Mouse (Mus musculus): ENCODE measurements around the gene Gm20388. TPM values are rescaled to one million over a fixed set of nuclear protein-coding genes. Genes with fewer than 3 reads are reported as not detected.

The Gm20388 gene
- total RNA-seq, 1 experiment = 27.0 TPM

GRCm38 (mm10) chr8:122905346-122905745, 2994.7 kb downstream of the Gm20388 start:
- Histone ChIP-seq H3K9ac (ENCODE audit: insufficient read depth, low read depth, low read length, poor library complexity, severe bottlenecking) (no peak overlapping the region), H3K4me3 (ENCODE audit: insufficient read depth in 1 of 2, low read depth in 1 of 2, low read length in 2 of 2, poor library complexity in 1 of 2, severe bottlenecking in 1 of 2) (no peak overlapping the region), H3K27ac (ENCODE audit: insufficient read depth, low read depth, low read length, poor library complexity, severe bottlenecking) (no peak overlapping the region), H3K36me3 (ENCODE audit: control insufficient read depth, insufficient read depth, low read length, poor library complexity, severe bottlenecking) (peaks cover 27% of the 10 kb centered on the region; the same call in 1 of the 2 replicates), H3K9me3 (ENCODE audit: control insufficient read depth, insufficient read depth, low read depth, low read length) (no peaks in the 10 kb centered on the region), H3K4me1 (ENCODE audit: control insufficient read depth in 2 of 2, insufficient read depth in 2 of 2, low read length in 2 of 2, poor library complexity in 1 of 2) (peaks cover 2 to 7% of the 10 kb centered on the region in 2 experiments; a peak in 1 of 4 replicates)
- in situ Hi-C loops (cut with MboI; ENCODE audit: low sequenced_read_pairs in 2 of 2, unreplicated experiment in 2 of 2) = no loop called here
- DNase-seq (ENCODE audit: low read depth, low spot score) = no peak
- no peak for TF ChIP-seq CHD2 (IDR thresholded peaks at IDR 0.05; ENCODE audit: low read depth, low read length)
- TF ChIP-seq ZC3H11A (IDR thresholded peaks at IDR 0.05; ENCODE audit: borderline replicate concordance, low read depth, low read length) = no peak
- TF ChIP-seq ZNF384 (IDR thresholded peaks at IDR 0.05; ENCODE audit: low read depth, low read length) = no peak
- no peak for TF ChIP-seq HCFC1 (IDR thresholded peaks at IDR 0.05; ENCODE audit: borderline replicate concordance, insufficient read depth, low read length)
- TF ChIP-seq MAFK (IDR thresholded peaks at IDR 0.05; ENCODE audit: insufficient read depth, low read depth, low read length) = no peak

- peaks cover 27% of the 10 kb centered on the region; the same call in 1 of the 2 replicates for H3K36me3 ChIP-seq (ENCODE audit: control insufficient read depth, insufficient read depth, low read length, poor library complexity, severe bottlenecking)
Observed at GRCm38 (mm10) chr8:122906463-122907021, 2995.9 kb downstream of the Gm20388 start.

GRCm38 (mm10) chr8:122912150-122912549, 3001.5 kb downstream of the Gm20388 start:
- Histone ChIP-seq H3K36me3 (ENCODE audit: control insufficient read depth, insufficient read depth, low read length, poor library complexity, severe bottlenecking) (peaks cover 34% of the 10 kb centered on the region), H3K27ac (ENCODE audit: insufficient read depth, low read depth, low read length, poor library complexity, severe bottlenecking) (no peak overlapping the region)
- DNase-seq (ENCODE audit: low read depth, low spot score) = no peak

More at GRCm38 (mm10) chr8:122906463-122907021, 2995.9 kb downstream of the Gm20388 start:
- Histone ChIP-seq H3K4me1 (ENCODE audit: control insufficient read depth in 2 of 2, insufficient read depth in 2 of 2, low read length in 2 of 2, poor library complexity in 1 of 2) (peaks cover 2 to 7% of the 10 kb centered on the region in 2 experiments; a peak in 1 of 4 replicates), H3K27ac (ENCODE audit: insufficient read depth, low read depth, low read length, poor library complexity, severe bottlenecking) (no peak overlapping the region), H3K9ac (ENCODE audit: insufficient read depth, low read depth, low read length, poor library complexity, severe bottlenecking) (no peak overlapping the region), H3K9me3 (ENCODE audit: control insufficient read depth, insufficient read depth, low read depth, low read length) (no peaks in the 10 kb centered on the region), H3K4me3 (ENCODE audit: insufficient read depth in 1 of 2, low read depth in 1 of 2, low read length in 2 of 2, poor library complexity in 1 of 2, severe bottlenecking in 1 of 2) (no peak overlapping the region)
- in situ Hi-C loops (cut with MboI; ENCODE audit: low sequenced_read_pairs in 2 of 2, unreplicated experiment in 2 of 2) = no loop called here
- TF ChIP-seq HCFC1 (IDR thresholded peaks at IDR 0.05; ENCODE audit: borderline replicate concordance, insufficient read depth, low read length) (no peak), ZC3H11A (IDR thresholded peaks at IDR 0.05; ENCODE audit: borderline replicate concordance, low read depth, low read length) (0 out of 2 replicates have a peak, but pooled peaks have one; percentile 45)
- peak; percentile 51 for DNase-seq (ENCODE audit: low read depth, low spot score)

GRCm38 (mm10) chr8:122912871-122913270, 3002.2 kb downstream of the Gm20388 start:
- no peak overlapping the region for H3K9ac ChIP-seq (ENCODE audit: insufficient read depth, low read depth, low read length, poor library complexity, severe bottlenecking)
- no peak overlapping the region for H3K4me3 ChIP-seq (ENCODE audit: insufficient read depth in 1 of 2, low read depth in 1 of 2, low read length in 2 of 2, poor library complexity in 1 of 2, severe bottlenecking in 1 of 2)
- peaks cover 29% of the 10 kb centered on the region for H3K36me3 ChIP-seq (ENCODE audit: control insufficient read depth, insufficient read depth, low read length, poor library complexity, severe bottlenecking)
- in situ Hi-C loops (cut with MboI; ENCODE audit: low sequenced_read_pairs in 2 of 2, unreplicated experiment in 2 of 2) = no loop called here
- no peaks in the 10 kb centered on the region for H3K9me3 ChIP-seq (ENCODE audit: control insufficient read depth, insufficient read depth, low read depth, low read length)
- TF ChIP-seq CHD2 (IDR thresholded peaks at IDR 0.05; ENCODE audit: low read depth, low read length) (no peak), MAFK (IDR thresholded peaks at IDR 0.05; ENCODE audit: insufficient read depth, low read depth, low read length) (no peak), HCFC1 (IDR thresholded peaks at IDR 0.05; ENCODE audit: borderline replicate concordance, insufficient read depth, low read length) (no peak), ZC3H11A (IDR thresholded peaks at IDR 0.05; ENCODE audit: borderline replicate concordance, low read depth, low read length) (no peak), ZNF384 (IDR thresholded peaks at IDR 0.05; ENCODE audit: low read depth, low read length) (no peak)
- no peak for DNase-seq (ENCODE audit: low read depth, low spot score)
- H3K27ac ChIP-seq (ENCODE audit: insufficient read depth, low read depth, low read length, poor library complexity, severe bottlenecking) = no peak overlapping the region
- peaks cover 2 to 5% of the 10 kb centered on the region in 2 experiments; a peak in 1 of 4 replicates for H3K4me1 ChIP-seq (ENCODE audit: control insufficient read depth in 2 of 2, insufficient read depth in 2 of 2, low read length in 2 of 2, poor library complexity in 1 of 2)

More at GRCm38 (mm10) chr8:122912150-122912549, 3001.5 kb downstream of the Gm20388 start:
- Histone ChIP-seq H3K9ac (ENCODE audit: insufficient read depth, low read depth, low read length, poor library complexity, severe bottlenecking) (no peak overlapping the region), H3K4me1 (ENCODE audit: control insufficient read depth in 2 of 2, insufficient read depth in 2 of 2, low read length in 2 of 2, poor library complexity in 1 of 2) (peaks cover 2 to 3% of the 10 kb centered on the region in 2 experiments; a peak in 1 of 4 replicates), H3K4me3 (ENCODE audit: insufficient read depth in 1 of 2, low read depth in 1 of 2, low read length in 2 of 2, poor library complexity in 1 of 2, severe bottlenecking in 1 of 2) (no peak overlapping the region), H3K9me3 (ENCODE audit: control insufficient read depth, insufficient read depth, low read depth, low read length) (no peaks in the 10 kb centered on the region)
- in situ Hi-C loops (cut with MboI; ENCODE audit: low sequenced_read_pairs in 2 of 2, unreplicated experiment in 2 of 2) = no loop called here
- TF ChIP-seq ZC3H11A (IDR thresholded peaks at IDR 0.05; ENCODE audit: borderline replicate concordance, low read depth, low read length) = no peak
- no peak for TF ChIP-seq HCFC1 (IDR thresholded peaks at IDR 0.05; ENCODE audit: borderline replicate concordance, insufficient read depth, low read length)
- no peak for TF ChIP-seq ZNF384 (IDR thresholded peaks at IDR 0.05; ENCODE audit: low read depth, low read length)
- no peak for TF ChIP-seq CHD2 (IDR thresholded peaks at IDR 0.05; ENCODE audit: low read depth, low read length)
- no peak for TF ChIP-seq MAFK (IDR thresholded peaks at IDR 0.05; ENCODE audit: insufficient read depth, low read depth, low read length)
